Mouse (Mus musculus) adipocyte (in vitro differentiated cells): ENCODE measurements around the gene Gm20826.
"Not testable (repeated sequence)": the region's sequence is repeated elsewhere in the genome, so short reads cannot be mapped to it uniquely, and the experiment has no call there.

ENCODE experiments used
- DNase-seq: peaks from one replicate; pipeline ENCODE4 v3.0.0-alpha.2; 2016; ENCODE audit warnings: low spot score

Gm20826 gene

DNA sequence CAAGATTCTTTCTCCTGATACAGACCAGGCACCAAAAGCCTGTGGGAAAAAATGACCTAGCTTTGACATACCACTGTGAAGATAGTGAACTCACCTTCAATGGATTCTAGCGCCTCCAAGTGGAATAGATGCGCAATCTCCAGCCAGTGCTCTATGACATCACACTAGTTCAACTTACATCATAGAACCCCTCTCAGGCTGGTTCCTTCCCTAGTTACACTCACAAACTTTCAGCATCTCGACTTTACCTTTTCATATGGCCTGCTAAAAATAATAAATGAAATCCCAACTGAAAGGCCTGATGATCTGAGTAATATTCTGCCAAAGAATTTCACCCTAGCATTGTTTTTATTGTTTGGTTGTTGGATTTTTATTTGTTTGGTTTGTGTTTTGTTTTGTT lies at the start of gene Gm20826:
Gene Gm20826 (minus strand): TSS at position 101 of the 400 bp plus-strand sequence.
- not testable (repeated sequence) for DNase-seq
